Mouse (Mus musculus) ovary, postnatal 10 days (tissue): Measurements from ENCODE around the gene Sorcs3.

Experiments used
- DNase-seq: peaks from one replicate; pipeline ENCODE4 v3.0.0; 2022; ENCODE audit warnings: low spot score

Gene Sorcs3

DNA sequence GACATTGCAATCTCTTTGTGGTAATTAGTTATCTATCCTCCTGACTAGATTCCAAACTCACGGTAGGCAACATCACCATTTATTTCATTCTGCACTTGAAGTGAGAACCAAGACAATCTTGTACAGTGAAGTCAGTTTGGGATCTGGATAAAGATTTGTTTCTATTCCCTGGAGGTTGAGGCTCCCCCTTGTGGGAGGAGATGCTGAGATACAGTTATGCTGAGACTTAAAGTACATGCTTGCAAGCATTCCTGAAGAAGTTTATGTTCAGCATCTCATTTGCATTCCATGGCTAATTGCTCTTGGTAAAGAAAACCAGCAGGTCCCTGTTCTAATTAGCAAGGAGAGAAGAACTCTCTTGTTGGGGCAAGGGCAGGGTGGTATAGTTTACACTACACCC lies 185.7 kb downstream of the Sorcs3 start:
- DNase-seq, result no peak

DNA sequence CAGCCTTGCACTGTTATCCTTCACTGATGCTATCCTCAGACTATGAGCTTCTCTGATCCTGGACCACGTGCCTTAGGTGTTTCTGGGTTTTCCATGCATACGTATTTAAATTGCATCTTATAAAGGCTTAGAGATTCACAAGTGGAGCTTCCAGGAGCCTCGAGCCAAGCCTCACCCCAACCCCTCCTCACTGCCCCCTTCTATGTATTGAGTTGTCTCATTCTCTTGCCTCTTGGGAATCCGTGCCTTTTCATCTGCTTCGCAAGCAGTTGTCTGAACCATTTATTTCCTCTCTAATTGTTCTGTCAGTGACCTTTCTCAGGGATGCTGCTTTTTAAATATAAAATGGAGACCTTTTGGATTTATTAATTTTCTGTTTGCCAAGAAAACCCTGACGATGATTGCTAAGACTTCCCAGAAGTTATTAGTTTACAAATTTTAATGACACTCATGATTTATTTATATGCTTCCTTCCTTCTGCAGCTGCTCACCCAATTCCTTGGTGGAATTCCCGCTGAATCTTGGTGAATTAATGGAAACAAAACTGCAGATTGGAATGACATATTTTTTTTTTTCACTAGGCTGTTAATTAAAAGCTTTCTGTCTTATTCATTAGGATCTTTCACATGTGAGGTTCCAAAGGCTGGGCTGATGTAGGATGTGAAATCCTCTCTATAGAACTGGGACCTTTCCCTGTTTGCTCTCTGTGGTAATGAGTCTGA lies 199.1 kb downstream of the Sorcs3 start:
- DNase-seq, result no peak

DNA sequence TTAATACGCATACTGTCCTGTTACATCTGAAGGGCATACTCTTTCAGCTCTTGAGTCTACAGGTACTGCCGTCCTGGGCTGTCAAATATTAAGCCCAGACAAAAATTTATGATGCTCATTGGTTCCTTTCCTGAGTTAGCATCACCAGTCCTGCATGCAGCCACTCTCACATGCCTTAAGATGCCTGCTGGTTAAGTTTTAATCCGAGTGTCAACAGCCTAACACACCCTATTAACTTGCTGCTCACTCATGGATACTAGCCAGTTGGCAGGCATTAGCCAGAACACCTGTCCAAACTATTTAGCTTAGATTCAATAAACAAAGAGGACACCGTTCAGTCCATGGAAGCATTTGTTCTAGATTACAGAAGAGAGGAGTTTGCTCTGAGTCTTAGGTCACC lies 202.4 kb downstream of the Sorcs3 start:
- DNase-seq, result no peak

DNA sequence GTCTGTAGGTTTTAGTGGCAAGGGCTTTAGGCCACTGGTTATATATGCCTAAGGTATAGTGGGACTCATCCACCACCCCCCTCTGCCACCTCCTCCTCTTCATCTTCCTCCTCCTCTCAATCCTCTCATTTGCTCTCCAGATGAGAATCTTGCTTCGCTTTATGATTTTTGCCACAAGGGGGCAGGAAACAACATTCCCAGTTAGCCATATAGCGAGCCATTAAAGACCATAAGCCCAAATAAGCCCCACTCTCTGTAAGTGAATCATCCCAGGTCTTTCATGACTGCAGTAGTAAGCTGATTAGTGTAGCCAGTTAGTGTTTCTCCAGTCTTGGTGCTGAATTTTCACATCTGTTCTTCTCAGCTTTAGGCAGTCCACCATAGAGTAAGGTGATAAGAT lies 205.5 kb downstream of the Sorcs3 start:
- DNase-seq, result no peak

DNA sequence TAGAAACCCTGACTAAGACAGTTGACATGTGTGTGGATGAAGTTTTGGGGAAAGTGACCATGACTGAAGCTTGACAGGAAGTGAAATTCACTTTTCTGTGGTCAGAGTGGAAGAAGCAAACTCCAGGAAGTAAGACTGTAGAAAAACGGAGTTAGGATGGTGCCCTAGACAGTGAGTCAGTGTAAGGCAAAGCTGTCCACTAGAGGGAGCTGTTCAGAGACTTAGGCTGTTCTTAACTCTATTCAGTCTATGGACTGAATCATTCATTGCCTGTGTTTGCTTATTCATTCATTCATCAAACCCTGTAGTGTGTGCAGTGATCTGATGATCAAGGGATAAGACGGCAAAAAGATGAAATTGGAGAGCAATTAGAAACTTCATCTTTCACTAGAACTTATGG lies 208.0 kb downstream of the Sorcs3 start:
- DNase-seq, result no peak

DNA sequence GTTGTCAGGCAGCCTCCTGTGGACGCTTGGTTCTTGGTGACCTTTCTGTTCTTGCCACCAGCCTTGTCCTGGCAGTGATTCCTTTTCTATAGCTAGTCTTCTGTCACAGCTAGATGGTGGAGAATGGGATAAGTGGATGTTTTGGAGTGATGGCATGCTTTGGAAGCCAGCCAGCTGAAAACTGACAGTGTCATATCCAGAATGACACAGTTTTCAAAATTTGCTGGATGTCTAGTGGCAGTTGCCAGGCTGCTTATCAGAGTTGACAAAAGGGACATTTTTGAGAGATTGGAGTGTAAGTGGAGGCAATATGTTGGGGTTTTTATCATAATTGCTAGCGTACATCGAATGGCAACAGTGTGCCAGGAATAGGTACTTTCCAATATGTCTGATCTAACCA lies 212.5 kb downstream of the Sorcs3 start:
- DNase-seq, result no peak

DNA sequence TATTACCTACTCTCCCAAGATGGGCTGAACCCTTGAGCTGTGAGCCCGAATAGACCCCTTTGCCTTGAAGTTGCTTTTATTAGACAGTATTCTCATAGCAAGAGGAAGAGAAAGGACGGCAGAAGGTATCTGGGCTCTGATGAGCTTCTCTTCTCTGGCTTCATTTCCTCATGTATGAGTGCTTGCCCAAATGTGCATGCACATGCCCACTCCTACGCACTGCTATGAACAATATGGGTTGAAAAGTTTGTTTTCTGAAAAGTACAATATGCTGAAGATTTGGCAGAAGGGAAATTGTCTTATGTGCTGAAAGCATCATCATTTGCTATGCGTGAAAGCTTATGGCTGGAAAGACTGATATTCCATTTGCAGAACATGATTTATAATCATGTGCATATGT lies 223.4 kb downstream of the Sorcs3 start:
- DNase-seq, result no peak

DNA sequence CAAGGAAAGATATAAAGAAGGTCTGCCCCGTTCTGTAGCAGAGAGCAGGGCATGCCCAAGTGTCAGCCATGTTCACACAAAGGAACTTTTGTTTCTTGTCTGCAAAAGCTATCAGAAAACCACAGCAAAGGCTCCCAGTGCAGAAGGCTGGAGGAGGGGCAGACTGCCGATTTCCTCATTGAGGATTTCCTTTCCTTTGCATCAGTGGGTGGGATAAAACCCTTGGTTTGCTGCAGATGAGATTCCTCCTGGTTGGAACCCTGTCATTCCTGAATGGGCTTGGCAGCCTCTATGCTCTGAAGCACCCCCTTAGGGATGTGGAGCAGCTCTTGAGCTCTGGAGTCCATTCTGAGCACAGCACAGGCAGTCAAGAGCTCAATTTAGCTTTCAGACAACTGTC lies 223.9 kb downstream of the Sorcs3 start:
- no peak for DNase-seq

DNA sequence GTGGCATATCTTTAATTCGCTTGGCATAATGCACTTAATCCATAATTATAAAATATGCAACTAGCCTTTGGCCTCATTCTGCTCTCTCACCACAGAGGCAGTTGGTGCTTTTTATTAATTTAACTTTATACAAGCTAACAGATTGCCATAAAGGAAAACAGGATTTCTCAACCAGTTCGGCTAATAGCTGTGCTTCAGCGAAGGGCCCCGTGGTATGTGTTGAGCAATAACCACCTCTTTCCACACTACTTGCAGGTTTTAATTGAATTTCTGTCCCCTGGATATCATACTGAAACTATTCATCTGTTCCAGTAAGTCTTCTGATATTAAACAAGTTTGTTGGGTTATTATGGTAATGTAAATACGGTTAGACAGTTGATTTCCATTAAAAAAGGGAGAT lies 224.5 kb downstream of the Sorcs3 start:
- DNase-seq, result no peak

DNA sequence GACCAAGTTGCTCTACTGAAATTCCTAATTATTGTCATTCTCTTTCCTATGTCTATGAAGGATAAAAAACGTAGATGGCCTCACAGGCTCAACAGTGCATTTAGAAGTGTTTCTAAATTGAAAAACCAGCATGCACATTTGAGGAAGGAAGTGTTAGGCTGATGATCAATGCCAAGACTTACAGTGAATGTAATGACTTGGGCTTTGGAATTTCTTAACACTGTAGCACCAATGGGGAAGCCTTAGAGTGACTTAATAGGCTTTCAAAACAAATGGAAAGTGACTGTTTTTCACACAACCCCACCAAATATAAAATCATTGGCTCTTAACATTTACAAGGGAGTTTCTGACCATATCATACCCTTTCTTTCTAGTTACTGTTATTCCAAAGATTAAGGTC lies 232.6 kb downstream of the Sorcs3 start:
- no peak for DNase-seq

DNA sequence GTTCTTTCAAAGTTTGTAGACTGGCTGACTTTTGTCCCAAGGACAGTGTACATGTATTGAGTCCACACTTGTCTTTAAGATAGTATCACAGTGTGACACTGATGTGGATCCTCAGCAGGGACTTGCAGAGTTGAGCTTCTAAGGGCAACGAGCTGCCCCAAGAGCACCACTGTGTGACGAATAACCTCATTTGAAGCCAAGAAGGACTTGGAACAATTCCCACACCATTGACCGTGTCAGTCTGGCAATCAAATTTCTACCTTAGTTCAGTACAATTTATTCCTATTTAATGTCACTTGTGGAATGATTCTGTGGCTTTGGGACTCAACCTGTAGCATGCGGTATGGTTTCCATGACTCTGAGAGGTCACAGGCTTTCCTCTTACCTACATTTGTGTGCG lies 255.3 kb downstream of the Sorcs3 start:
- DNase-seq, result no peak

DNA sequence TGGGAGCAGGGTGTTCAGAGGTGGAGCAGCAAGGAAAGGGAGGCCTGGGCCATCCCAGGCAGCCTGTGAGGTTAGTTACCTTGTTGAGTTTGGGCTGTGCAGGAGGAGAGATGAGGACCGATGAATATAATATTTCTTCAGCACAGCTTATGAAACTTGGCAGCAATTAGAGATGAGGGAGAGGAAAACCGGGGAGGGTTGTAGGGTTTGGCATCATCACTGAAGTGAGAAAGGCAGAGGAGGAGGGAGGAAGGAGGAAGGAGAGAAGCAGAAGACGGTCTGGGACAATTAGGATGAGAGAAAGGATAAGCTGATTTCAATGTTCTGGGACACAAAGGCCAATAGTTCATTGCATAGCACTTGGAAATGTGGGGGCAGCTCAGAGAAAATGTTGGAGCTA lies 256.6 kb downstream of the Sorcs3 start:
- DNase-seq, result no peak

DNA sequence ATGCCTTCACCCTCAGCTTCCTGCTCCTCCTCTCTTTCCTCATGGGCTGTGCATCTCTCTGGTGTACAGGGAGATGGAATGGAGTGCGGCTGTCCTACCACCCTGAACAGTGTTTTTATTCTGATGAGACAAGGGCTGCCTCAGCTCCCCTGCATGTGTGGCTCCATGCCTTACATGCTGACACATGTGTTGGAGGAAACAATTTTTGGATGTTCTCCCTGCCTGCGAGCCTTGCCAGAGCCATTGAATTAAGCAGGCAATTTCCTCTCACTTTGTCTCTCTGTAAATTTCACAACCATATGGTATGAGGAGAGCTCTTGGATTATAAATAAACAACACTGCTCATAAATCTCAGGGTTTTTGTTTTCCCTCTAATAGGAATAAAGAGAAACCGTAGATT lies 257.7 kb downstream of the Sorcs3 start:
- DNase-seq, result no peak

DNA sequence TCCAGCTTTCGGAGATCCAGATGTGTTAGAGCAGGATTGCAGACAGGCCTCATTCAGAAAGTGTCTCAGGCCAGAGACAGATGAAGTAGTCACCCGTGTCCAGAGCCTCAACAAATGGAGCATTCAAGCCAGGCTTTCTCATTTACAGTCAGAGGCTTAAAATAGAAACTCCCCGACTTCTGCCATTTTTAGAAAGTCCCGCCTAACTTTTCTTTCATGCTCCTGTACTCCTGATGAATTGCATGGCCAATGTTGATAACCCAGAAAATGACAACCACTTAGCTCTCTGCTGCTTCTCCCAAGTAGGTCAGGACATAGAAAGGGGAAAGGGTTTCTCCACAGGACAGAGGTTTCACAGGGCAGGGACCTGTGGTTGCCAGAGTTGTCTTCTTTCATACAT lies 261.6 kb downstream of the Sorcs3 start:
- DNase-seq, result no peak

DNA sequence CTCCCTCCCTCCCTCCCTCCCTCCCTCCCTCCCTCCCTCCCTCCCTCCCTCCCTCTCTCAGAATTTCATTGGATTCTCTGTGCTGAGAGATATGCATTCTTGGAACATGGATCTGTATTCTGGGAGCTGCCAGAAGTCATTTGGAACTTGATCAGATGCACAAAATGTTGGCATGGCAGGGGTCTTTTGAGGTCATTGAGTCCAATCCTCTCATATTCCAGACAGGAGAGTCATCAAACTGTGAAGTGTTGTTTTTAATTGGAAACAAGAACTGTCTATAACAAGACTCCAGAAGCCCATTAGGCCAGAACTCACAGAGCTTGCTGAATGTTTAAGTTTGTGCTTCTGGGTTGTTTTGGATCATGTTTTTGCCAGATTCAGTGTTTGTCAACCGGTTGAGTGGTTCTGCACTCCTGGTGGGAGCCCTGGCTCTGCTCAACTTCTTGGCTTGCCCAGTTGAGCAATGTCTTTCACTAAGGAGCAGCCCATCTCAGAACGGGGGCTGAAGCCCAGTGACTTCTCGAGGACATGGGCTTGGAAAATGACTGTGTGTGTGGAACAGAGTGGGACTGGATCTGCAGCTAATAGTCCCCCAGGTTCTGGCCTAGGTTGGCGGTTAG lies 264.1 kb downstream of the Sorcs3 start:
- DNase-seq, result no peak

DNA sequence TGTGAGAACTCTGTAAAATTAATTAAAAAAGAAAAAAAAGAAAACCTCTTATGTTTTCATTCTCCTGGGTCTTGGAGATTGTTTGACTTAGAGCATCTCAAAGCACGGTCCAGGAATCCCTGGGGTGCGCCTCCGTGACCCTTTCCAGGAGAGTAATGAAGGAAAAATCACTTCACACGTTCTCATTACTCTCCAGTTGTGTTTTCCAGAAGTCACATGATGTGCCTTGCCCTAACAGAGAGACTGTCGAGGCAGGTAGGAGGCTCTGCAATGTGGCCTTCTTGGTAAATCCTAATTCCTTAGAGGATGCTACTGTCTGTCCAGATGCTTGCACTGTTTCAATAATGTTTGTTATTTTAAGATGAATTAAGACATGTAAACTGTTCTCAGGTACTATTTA lies 266.1 kb downstream of the Sorcs3 start:
- no peak for DNase-seq

DNA sequence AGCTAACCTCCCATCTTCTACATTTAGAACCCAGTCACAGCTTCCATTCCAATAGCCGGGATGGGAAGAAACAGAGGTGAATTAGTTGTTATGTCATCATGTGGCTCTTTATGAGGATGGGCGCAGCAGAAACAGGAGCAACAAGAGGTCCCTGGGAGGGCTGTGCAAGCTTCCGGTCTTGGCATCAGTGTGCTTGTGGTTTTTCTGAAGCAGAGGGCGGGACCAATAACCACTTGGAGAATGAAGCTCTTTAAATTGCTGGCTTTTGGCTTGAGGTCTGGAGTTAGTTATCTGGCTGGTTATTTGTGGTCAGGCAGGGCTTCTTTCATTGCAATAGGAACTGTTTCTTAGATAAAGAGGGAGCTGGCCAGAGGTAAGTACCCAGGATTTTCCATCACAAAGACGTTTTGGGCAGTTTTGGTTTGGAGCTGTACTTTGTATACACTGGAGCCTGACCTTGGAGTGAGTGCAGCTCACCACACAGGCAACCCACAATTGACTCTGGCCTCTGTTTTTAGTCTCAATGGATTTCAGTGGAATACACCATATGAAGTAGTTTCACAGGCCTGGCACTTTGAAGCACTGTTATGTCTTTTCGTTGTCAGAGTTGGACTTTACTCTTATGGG lies 270.1 kb downstream of the Sorcs3 start:
- DNase-seq, result no peak

DNA sequence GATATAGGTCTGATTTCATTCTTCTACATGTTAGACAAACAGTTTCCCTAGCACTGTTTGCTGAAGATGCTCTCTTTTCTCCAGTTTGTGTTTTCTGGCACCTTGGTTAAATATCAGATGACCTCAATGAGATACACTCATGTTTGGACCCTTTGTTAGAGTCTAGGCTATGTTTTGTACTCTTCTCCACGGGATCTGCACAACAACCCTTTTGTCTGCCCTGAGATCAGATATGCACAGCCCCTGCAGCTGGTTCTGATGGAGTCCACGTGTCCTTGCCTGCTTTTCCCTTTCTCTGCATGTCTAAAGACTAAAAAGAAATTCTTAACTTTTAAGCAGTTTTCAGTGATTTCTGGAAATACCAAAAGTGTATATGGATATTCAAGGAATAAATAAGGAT lies 273.0 kb downstream of the Sorcs3 start:
- DNase-seq, result no peak

DNA sequence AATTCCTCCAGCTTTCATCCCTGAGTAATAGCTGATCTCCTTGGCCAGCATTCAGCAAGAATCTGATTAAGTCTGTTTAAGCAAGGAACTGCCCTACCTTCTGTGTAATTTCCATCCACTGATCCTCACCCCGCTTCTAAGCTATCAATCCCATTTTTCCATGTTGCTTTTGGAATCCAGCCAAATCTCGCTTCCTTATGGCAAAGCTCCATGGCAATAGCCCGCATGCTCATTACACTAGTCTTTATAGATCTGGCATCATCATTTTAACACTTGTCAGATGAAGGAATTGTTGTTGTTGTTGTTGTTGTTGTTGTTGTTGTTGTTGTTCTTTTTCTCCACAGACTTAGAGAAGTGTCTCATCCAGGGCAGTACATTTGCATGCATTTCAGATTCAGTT lies 277.1 kb downstream of the Sorcs3 start:
- DNase-seq, result no peak

DNA sequence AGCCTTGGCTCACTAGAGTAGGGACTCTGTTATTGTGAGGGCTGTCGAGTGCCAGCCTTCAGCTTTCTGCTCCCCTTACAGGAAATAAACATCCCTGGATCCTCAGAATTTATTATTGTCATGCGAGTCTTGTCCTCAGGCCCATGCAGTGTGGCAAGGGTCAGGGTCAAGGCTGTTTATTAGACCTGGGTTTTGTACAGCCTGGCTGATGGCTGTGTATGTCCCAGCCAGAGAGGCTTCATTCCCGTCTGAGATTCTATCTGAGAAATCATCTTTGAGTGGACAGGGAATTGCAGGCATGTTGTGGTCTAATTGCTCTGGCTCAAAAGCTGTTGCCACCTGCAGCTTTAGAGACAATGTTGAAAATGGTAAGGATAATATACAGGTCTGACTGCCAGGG lies 285.3 kb downstream of the Sorcs3 start:
- no peak for DNase-seq

DNA sequence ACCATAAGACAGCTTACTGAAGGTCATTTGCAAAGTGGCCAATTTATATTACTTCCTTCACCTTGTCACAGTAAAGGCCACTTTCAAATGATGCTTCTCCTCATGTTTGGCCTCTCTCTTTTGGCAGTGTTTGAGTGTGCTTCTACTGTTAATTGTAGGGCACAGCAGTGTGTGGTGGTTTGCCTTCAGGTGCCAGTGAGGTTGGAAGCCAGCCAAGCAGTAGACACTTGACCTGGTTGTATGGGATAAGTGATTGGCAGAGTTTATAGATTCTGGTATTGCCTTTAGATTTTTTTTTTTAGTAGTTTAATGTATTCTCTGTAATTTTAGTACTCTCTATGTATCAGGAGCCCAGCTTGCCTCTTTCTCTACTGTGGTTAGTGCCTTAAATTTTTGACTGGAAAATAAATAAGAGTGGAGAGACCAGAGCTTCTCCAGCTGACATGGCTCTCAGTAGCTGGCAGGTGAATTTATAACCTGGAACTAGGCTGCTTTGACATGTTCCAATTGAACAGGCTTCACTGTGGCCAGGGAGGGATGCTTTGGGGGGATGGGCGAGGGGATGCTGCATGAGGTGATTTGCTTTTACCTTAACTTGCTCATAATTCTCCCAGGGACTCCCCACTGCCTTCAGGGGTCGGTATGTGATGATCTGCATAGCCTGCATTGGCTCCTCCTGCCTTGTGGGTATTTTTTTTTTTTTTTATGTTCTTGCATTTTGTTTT lies 298.2 kb downstream of the Sorcs3 start:
- no peak for DNase-seq

DNA sequence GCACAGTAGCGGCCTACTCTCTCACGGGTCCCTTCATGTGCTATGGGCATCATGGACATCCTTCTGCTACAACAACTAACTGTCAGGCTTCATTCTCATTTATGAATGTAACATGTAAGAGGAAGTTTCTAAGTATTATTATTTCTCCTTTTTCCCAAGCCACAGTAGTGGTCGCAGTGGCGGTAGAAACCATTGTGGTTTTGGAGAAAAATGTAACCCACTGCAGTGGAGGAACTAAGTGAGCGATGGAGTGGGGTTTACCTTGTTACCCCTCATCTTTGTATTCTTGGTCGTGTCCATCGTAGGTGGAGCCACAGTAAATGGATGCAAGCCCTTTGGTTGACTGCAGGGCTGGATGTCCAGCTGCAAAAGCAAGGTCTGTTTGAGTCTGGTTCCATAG lies 318.0 kb downstream of the Sorcs3 start:
- DNase-seq, result no peak
